ENCODE assay signal across 8 mouse cellular contexts in the genomic region with DNA sequence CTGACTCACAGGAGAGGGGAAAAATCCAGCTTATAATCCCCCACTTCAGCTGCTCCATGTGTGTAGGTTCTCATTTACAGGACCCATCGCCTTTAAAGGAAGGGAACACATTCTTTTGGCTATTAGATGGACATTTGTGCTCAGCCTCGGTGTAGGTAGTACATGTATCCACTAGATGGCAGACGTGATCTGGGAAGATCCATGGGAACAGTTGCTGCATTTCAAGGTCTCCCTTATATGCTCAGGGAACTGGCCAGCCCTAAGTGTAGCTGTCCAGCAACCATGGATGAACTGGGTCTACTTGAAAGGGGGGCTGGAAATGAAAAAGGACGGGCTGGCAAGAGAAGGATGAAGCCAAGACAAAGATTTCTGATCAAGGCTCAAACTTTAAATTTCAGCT.
DNase-seq lines count a peak whose midpoint lies in the region; ATAC-seq lines count a peak whose summit lies in the region.

No protein-coding gene starts in this region.

- no peak overlapping the region for H3K27ac ChIP-seq in hindbrain, embryonic 11.5 days (ENCODE audit: low read depth, low read length)

- 19% methylated on average over 4 of the region's 4 CpGs for WGBS in hindbrain, embryonic 11.5 days

- no peak overlapping the region for H3K4me2 ChIP-seq in hindbrain, embryonic 11.5 days (replicated peaks; ENCODE audit: low read depth, low read length)

- H3K4me1 ChIP-seq in hindbrain, embryonic 11.5 days (replicated peaks; ENCODE audit: control insufficient read depth, insufficient read depth, low read length): no peaks in the 10 kb centered on the region

- H3K36me3 ChIP-seq in hindbrain, embryonic 11.5 days (ENCODE audit: control insufficient read depth, insufficient read depth, low read length): no peaks in the 10 kb centered on the region

- no peaks in the 10 kb centered on the region for H3K27me3 ChIP-seq in hindbrain, embryonic 11.5 days (ENCODE audit: control insufficient read depth, insufficient read depth, low read length)

- DNase-seq in 3134 (ENCODE audit: extremely low read depth, insufficient read length, low spot score) (peak; percentile 11), adipocyte (ENCODE audit: low spot score) (peak; percentile 73)
- DNase-seq in embryo, embryonic 11.5 days (ENCODE audit: low read depth, low spot score): peak; percentile 58
- peak; percentile 76 for DNase-seq in hindbrain, embryonic 11.5 days (ENCODE audit: low spot score)
- peak; percentile 42 for DNase-seq in layer of hippocampus, adult 9-11 months
- DNase-seq in lung, postnatal 36 days: peak; percentile 30
- DNase-seq in right cerebral cortex, postnatal 14 days: peak; percentile 32
- DNase-seq in spleen, postnatal 4 days (ENCODE audit: low spot score in 2 of 2): no peak

- peak; percentile 87 for ATAC-seq in hindbrain, embryonic 11.5 days (ENCODE audit: low FRiP score)

- no peak overlapping the region for H3K4me3 ChIP-seq in hindbrain, embryonic 11.5 days (ENCODE audit: low read depth, low read length)

- no peak overlapping the region for H3K9ac ChIP-seq in hindbrain, embryonic 11.5 days (ENCODE audit: low read depth, low read length)

- no peaks in the 10 kb centered on the region for H3K9me3 ChIP-seq in hindbrain, embryonic 11.5 days (ENCODE audit: control insufficient read depth, low read length)

Comparison
In these comparisons a context has a peak if more than half of its experiments do, and no peak if none do; other contexts are left out.
1. DNase-seq: peak in 3134 (single experiment), adipocyte (single experiment), embryo, embryonic 11.5 days (single experiment), hindbrain, embryonic 11.5 days (single experiment), layer of hippocampus, adult 9-11 months (single experiment), lung, postnatal 36 days (single experiment) and right cerebral cortex, postnatal 14 days (single experiment); none in spleen, postnatal 4 days (0 of 2).